Mouse (Mus musculus): ENCODE measurements around the gene Pcgf2. TPM values are rescaled to one million over a fixed set of nuclear protein-coding genes. Genes with fewer than 3 reads are reported as not detected.

The Pcgf2 gene
- total and polyA plus RNA-seq, 2 experiments from 2014 or later, result 16.7 to 19.6 TPM

DNA sequence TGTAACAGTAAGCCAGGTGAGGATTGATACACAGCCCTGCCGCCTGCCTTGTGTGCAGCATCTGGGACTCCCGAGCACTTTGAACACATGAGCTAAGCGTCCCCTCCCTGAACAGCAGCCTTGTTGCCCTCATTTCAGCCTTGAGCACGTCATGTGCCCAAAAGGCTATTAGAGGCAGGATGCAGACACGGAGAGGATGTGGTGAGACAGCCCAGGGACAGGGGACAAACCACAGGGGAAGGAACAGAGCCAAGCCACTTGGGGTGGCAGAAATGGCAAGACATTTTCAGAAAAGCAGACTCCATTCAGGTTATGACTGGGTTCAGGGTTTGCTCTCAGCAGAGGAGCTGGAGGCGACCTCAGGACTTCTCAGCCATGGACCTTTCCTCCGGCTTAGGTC, 28.0 kb upstream of the Pcgf2 start:
- WGBS, result 89% methylated on average over 7 of the region's 7 CpGs

DNA sequence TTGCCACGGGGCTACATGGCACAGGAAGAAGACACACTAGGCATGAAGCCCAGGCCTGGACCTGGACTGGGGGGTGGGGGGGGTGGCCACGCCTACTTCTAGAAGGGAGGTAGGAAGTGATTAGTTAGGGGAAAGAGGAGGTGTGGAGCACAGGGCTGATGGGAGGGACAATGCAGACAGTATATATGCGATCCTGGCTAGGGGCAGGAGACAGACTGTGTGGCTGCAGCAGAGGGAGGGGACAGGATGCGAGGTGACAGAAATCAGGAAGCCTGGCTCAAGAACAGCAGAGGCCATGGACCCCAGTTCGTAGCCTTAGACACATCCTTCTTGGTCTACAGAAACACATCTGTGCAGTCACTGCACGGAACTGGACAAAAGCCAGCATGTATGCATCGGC, 23.4 kb upstream of the Pcgf2 start:
- 91% methylated on average over 7 of the region's 7 CpGs for WGBS
- Histone ChIP-seq H3K27ac (ENCODE audit: low read depth, low read length) (no peak overlapping the region), H3K4me2 (ENCODE audit: low read depth, low read length, poor library complexity, severe bottlenecking) (no peak overlapping the region), H3K4me1 (ENCODE audit: insufficient read depth, low read length) (no peaks in the 10 kb centered on the region), H3K36me3 (ENCODE audit: insufficient read depth, low read length) (peaks cover 82% of the 10 kb centered on the region), H3K9me3 (ENCODE audit: low read length) (no peaks in the 10 kb centered on the region), H3K27me3 (ENCODE audit: insufficient read depth, low read length) (no peaks in the 10 kb centered on the region), H3K9ac (replicated peaks; ENCODE audit: low read length, poor library complexity, severe bottlenecking) (no peak overlapping the region), H3K4me3 (ENCODE audit: low read depth, low read length) (no peak overlapping the region)
- TF ChIP-seq CTCF (IDR thresholded peaks at IDR 0.05), result no peak
- ATAC-seq (ENCODE audit: low FRiP score), result no peak
- no peak for DNase-seq (ENCODE audit: low spot score)

More for the DNA sequence above, 28.0 kb upstream of the Pcgf2 start:
- Histone ChIP-seq H3K27ac (ENCODE audit: low read depth, low read length) (no peak overlapping the region), H3K9me3 (ENCODE audit: low read length) (no peaks in the 10 kb centered on the region), H3K4me2 (ENCODE audit: low read depth, low read length, poor library complexity, severe bottlenecking) (no peak overlapping the region), H3K36me3 (ENCODE audit: insufficient read depth, low read length) (peaks cover 70% of the 10 kb centered on the region), H3K27me3 (ENCODE audit: insufficient read depth, low read length) (no peaks in the 10 kb centered on the region), H3K9ac (replicated peaks; ENCODE audit: low read length, poor library complexity, severe bottlenecking) (no peak overlapping the region), H3K4me3 (ENCODE audit: low read depth, low read length) (no peak overlapping the region), H3K4me1 (ENCODE audit: insufficient read depth, low read length) (no peaks in the 10 kb centered on the region)
- ATAC-seq (ENCODE audit: low FRiP score), result no peak
- DNase-seq (ENCODE audit: low spot score), result no peak
- no peak for TF ChIP-seq CTCF (IDR thresholded peaks at IDR 0.05)

DNA sequence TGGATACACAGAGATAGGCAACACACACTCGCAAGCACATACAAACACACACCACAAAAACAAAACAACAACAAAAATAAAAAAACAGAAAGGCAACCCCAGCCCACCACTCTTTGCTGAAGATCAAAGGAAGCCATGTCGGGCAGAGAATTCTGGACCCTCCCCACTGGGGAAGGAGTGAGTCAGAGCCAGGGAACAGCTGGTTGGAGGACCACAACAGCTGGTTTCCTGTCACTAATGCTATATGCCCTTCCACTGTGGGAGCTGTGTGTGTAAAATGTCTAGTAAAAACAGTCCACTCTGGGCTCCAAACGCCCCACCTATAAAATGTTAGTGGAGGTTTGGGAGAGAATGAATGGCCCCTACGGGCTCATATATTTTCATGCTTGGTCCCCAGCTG, 21.0 kb upstream of the Pcgf2 start:
- Histone ChIP-seq H3K4me1 (ENCODE audit: insufficient read depth, low read length) (no peaks in the 10 kb centered on the region), H3K4me3 (ENCODE audit: low read depth, low read length) (no peak overlapping the region), H3K27me3 (ENCODE audit: insufficient read depth, low read length) (no peaks in the 10 kb centered on the region), H3K9ac (replicated peaks; ENCODE audit: low read length, poor library complexity, severe bottlenecking) (no peak overlapping the region), H3K27ac (ENCODE audit: low read depth, low read length) (no peak overlapping the region), H3K9me3 (ENCODE audit: low read length) (no peaks in the 10 kb centered on the region), H3K36me3 (ENCODE audit: insufficient read depth, low read length) (peaks cover 79% of the 10 kb centered on the region), H3K4me2 (ENCODE audit: low read depth, low read length, poor library complexity, severe bottlenecking) (no peak overlapping the region)
- DNase-seq (ENCODE audit: low spot score) (no peak), ATAC-seq (ENCODE audit: low FRiP score) (no peak)
- TF ChIP-seq CTCF (IDR thresholded peaks at IDR 0.05), result no peak
- 95% methylated on average over 4 of the region's 4 CpGs for WGBS

DNA sequence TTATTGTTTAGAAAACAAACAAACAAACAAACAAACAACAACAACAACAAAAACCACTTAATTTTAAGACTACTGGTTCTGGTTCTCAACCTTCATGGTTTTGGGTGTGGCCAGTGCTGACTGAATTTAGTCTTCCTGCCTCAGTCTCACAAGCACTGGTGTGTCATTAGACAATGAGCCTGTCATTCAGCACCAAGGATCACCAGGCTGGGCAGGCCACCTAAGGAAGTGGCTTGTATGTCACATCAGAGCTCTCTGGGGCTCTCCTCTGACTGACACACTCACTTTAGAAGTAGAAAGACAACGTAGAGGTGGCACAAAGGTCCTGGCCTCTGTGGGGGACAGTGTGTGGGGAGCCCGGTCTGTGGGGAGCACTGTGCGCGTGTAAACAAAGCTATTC, 18.7 kb upstream of the Pcgf2 start:
- ATAC-seq (ENCODE audit: low FRiP score), result no peak
- DNase-seq (ENCODE audit: low spot score), result no peak
- WGBS, result 88% methylated on average over 4 of the region's 4 CpGs
- Histone ChIP-seq H3K4me1 (ENCODE audit: insufficient read depth, low read length) (no peaks in the 10 kb centered on the region), H3K9ac (replicated peaks; ENCODE audit: low read length, poor library complexity, severe bottlenecking) (no peak overlapping the region), H3K9me3 (ENCODE audit: low read length) (no peaks in the 10 kb centered on the region), H3K36me3 (ENCODE audit: insufficient read depth, low read length) (peaks cover 67% of the 10 kb centered on the region), H3K27me3 (ENCODE audit: insufficient read depth, low read length) (no peaks in the 10 kb centered on the region), H3K4me3 (ENCODE audit: low read depth, low read length) (no peak overlapping the region), H3K4me2 (ENCODE audit: low read depth, low read length, poor library complexity, severe bottlenecking) (no peak overlapping the region), H3K27ac (ENCODE audit: low read depth, low read length) (no peak overlapping the region)
- no peak for TF ChIP-seq CTCF (IDR thresholded peaks at IDR 0.05)

DNA sequence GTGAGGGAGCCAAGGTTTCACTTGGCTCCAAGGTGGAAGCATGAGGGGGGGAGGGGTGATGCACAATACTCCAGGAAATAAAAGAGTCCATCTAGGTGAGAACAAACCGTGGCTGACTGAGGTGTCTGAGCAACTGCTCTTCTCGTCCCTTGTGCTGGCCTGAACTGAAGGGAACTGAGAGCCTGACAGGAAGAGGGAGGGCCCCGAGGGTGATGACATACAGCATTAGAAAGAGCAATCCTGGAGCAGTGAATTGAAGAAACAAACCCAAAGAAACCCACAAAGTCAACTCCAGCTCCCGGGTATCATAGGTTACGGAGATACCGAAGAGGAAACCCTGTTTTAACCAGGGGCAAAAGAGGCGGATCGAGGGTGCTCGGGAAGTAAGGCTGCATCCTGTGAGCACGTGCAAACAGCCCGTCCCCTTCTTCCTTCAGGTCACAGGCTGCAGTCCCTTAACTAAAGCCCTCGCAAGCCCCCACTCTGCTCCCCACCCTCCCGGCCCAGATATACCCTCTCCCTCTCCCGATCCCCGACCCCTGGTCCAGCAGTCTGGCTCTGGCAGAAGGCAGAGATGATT, 18.1 kb upstream of the Pcgf2 start:
- Histone ChIP-seq H3K4me2 (ENCODE audit: low read depth, low read length, poor library complexity, severe bottlenecking) (no peak overlapping the region), H3K4me1 (ENCODE audit: insufficient read depth, low read length) (no peaks in the 10 kb centered on the region), H3K27me3 (ENCODE audit: insufficient read depth, low read length) (no peaks in the 10 kb centered on the region), H3K9me3 (ENCODE audit: low read length) (no peaks in the 10 kb centered on the region), H3K4me3 (ENCODE audit: low read depth, low read length) (no peak overlapping the region), H3K27ac (ENCODE audit: low read depth, low read length) (no peak overlapping the region), H3K9ac (replicated peaks; ENCODE audit: low read length, poor library complexity, severe bottlenecking) (no peak overlapping the region), H3K36me3 (ENCODE audit: insufficient read depth, low read length) (peaks cover 63% of the 10 kb centered on the region)
- ATAC-seq (ENCODE audit: low FRiP score), result no peak
- WGBS, result 87% methylated on average over 15 of the region's 15 CpGs
- TF ChIP-seq CTCF (IDR thresholded peaks at IDR 0.05), result no peak
- no peak for DNase-seq (ENCODE audit: low spot score)

DNA sequence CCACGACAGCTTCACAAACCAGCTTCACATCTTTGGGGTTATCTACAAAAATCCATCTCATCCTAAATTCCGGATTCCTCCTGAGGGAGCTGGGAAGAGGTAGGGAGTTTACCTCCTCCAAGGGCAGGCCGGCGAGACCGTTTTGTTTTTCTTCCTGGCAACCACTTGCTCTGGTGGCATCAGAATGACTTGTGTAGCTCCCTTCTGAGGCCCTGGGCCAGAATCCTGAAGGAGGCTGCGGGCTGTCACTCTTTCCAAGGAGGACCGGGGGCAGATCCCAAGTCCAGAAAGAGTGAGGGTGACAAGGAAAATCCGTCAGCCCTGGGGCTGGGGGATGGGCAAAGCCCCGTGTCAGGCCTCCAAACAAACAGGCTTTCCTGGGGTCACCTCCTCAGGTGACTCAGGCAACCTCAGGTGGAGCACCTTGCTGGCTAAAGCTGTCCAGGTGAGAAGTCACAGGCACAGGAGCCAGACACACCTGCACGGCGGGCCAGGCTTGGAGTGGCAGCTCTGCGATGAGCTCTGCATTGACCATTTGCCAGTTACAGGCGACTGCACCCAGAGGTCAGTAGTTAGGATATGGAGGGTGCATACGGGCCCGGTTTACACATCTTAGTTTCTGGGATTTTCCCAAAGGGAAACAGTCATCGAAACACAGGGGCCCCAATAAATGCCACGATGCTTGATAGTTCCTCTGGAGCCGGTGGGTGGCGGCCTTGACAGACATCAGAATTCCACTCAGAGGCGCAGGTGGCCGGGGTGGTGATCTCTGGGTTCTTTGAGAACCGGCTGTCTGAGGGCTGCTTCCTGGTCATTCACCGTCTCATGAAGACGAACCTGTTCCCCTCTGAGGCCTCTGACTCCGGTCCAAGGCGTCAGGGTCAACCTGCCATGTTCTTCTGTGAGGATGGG, 17.3 kb upstream of the Pcgf2 start:
- no peak for ATAC-seq (ENCODE audit: low FRiP score)
- H3K4me1 ChIP-seq (ENCODE audit: insufficient read depth, low read length), result no peaks in the 10 kb centered on the region
- 88% methylated on average over 26 of the region's 26 CpGs for WGBS

More for the DNA sequence above, 17.3 kb upstream of the Pcgf2 start:
- no peak for TF ChIP-seq CTCF (IDR thresholded peaks at IDR 0.05)
- DNase-seq (ENCODE audit: low spot score), result no peak
- H3K4me2 ChIP-seq (ENCODE audit: low read depth, low read length, poor library complexity, severe bottlenecking), result no peak overlapping the region
- H3K27ac ChIP-seq (ENCODE audit: low read depth, low read length), result no peak overlapping the region
- H3K9me3 ChIP-seq (ENCODE audit: low read length), result no peaks in the 10 kb centered on the region
- H3K4me3 ChIP-seq (ENCODE audit: low read depth, low read length), result no peak overlapping the region
- H3K36me3 ChIP-seq (ENCODE audit: insufficient read depth, low read length), result peaks cover 64% of the 10 kb centered on the region
- H3K27me3 ChIP-seq (ENCODE audit: insufficient read depth, low read length), result no peaks in the 10 kb centered on the region
- H3K9ac ChIP-seq (replicated peaks; ENCODE audit: low read length, poor library complexity, severe bottlenecking), result no peak overlapping the region

Measured in midbrain, postnatal 0 days (tissue).